Mouse (Mus musculus): Measurements from ENCODE around the gene Hif3a. TPM values are rescaled to one million over a fixed set of nuclear protein-coding genes. Genes with fewer than 3 reads are reported as not detected.
"Not testable (repeated sequence)": the region's sequence is repeated elsewhere in the genome, so short reads cannot be mapped to it uniquely, and the experiment has no call there.

Gene Hif3a
- polyA plus RNA-seq, 1 experiment from 2014 or later: 43.3 TPM

- Histone ChIP-seq H3K4me3 (ENCODE audit: low read depth, low read length) (no peak overlapping the region), H3K4me2 (ENCODE audit: low read depth, low read length) (no peak overlapping the region), H3K27me3 (ENCODE audit: control insufficient read depth, insufficient read depth, low read depth, low read length) (no peaks in the 10 kb centered on the region), H3K4me1 (ENCODE audit: control insufficient read depth, low read depth, low read length) (peaks cover 7% of the 10 kb centered on the region), H3K9ac (ENCODE audit: low read depth, low read length) (no peak overlapping the region), H3K9me3 (replicated peaks; ENCODE audit: control insufficient read depth, low read length) (no peaks in the 10 kb centered on the region; the same call in 1 of the 2 replicates), H3K27ac (ENCODE audit: low read length) (peak overlapping the region; percentile 90; the same call in 1 of the 2 replicates), H3K36me3 (ENCODE audit: control insufficient read depth, insufficient read depth) (no peaks in the 10 kb centered on the region)
- 49% methylated on average over 5 of the region's 5 CpGs for WGBS (ENCODE audit: insufficient replicate concordance)
- ATAC-seq (ENCODE audit: low read depth): no peak
These were observed 11.3 kb upstream of the Hif3a start for GRCm38 (mm10) chr7:17073513-17073903.

GRCm38 (mm10) chr7:17067651-17068050, 5.4 kb upstream of the Hif3a start:
- not testable (repeated sequence) for H3K4me2 ChIP-seq (ENCODE audit: low read depth, low read length); ATAC-seq (ENCODE audit: low read depth); H3K9ac ChIP-seq (ENCODE audit: low read depth, low read length); H3K9me3 ChIP-seq (replicated peaks; ENCODE audit: control insufficient read depth, low read length); H3K27ac ChIP-seq (ENCODE audit: low read length); H3K36me3 ChIP-seq (ENCODE audit: control insufficient read depth, insufficient read depth); H3K4me3 ChIP-seq (ENCODE audit: low read depth, low read length); H3K27me3 ChIP-seq (ENCODE audit: control insufficient read depth, insufficient read depth, low read depth, low read length)
- peaks cover 22% of the 10 kb centered on the region for H3K4me1 ChIP-seq (ENCODE audit: control insufficient read depth, low read depth, low read length)
- WGBS (ENCODE audit: insufficient replicate concordance): 50% methylated on average over 5 of the region's 5 CpGs

- no peak overlapping the region for H3K4me2 ChIP-seq (ENCODE audit: low read depth, low read length)
- H3K4me1 ChIP-seq (ENCODE audit: control insufficient read depth, low read depth, low read length): peaks cover 28% of the 10 kb centered on the region
- no peak overlapping the region for H3K9ac ChIP-seq (ENCODE audit: low read depth, low read length)
- no peak overlapping the region for H3K4me3 ChIP-seq (ENCODE audit: low read depth, low read length)
- H3K9me3 ChIP-seq (replicated peaks; ENCODE audit: control insufficient read depth, low read length): no peaks in the 10 kb centered on the region
- no peaks in the 10 kb centered on the region for H3K36me3 ChIP-seq (ENCODE audit: control insufficient read depth, insufficient read depth)
- no peak for ATAC-seq (ENCODE audit: low read depth)
- no peak overlapping the region for H3K27ac ChIP-seq (ENCODE audit: low read length)
- H3K27me3 ChIP-seq (ENCODE audit: control insufficient read depth, insufficient read depth, low read depth, low read length): no peaks in the 10 kb centered on the region
These were observed 4.8 kb upstream of the Hif3a start for GRCm38 (mm10) chr7:17067000-17067399.

- ATAC-seq (ENCODE audit: low read depth): no peak
- Histone ChIP-seq H3K4me2 (ENCODE audit: low read depth, low read length) (no peak overlapping the region), H3K4me1 (ENCODE audit: control insufficient read depth, low read depth, low read length) (peaks cover 34% of the 10 kb centered on the region), H3K9me3 (replicated peaks; ENCODE audit: control insufficient read depth, low read length) (no peaks in the 10 kb centered on the region), H3K4me3 (ENCODE audit: low read depth, low read length) (no peak overlapping the region), H3K36me3 (ENCODE audit: control insufficient read depth, insufficient read depth) (no peaks in the 10 kb centered on the region), H3K27ac (ENCODE audit: low read length) (no peak overlapping the region), H3K9ac (ENCODE audit: low read depth, low read length) (no peak overlapping the region), H3K27me3 (ENCODE audit: control insufficient read depth, insufficient read depth, low read depth, low read length) (no peaks in the 10 kb centered on the region)
- 2% methylated on average over 2 of the region's 2 CpGs for WGBS (ENCODE audit: insufficient replicate concordance)
These were observed 4.2 kb upstream of the Hif3a start for GRCm38 (mm10) chr7:17066412-17066811.

- ATAC-seq (ENCODE audit: low read depth): no peak
- H3K9ac ChIP-seq (ENCODE audit: low read depth, low read length): no peak overlapping the region
These were observed 3.4 kb upstream of the Hif3a start for GRCm38 (mm10) chr7:17065620-17066019.

GRCm38 (mm10) chr7:17062845-17063244, 618 bp upstream of the Hif3a start:
- no peaks in the 10 kb centered on the region for H3K27me3 ChIP-seq (ENCODE audit: control insufficient read depth, insufficient read depth, low read depth, low read length)
- H3K9me3 ChIP-seq (replicated peaks; ENCODE audit: control insufficient read depth, low read length): no peaks in the 10 kb centered on the region
- peak overlapping the region; percentile 73 for H3K4me2 ChIP-seq (ENCODE audit: low read depth, low read length)
- 6% methylated on average over 11 of the region's 11 CpGs for WGBS (ENCODE audit: insufficient replicate concordance)
- peak overlapping the region; percentile 48; the same call in 1 of the 2 replicates for H3K9ac ChIP-seq (ENCODE audit: low read depth, low read length)
- H3K36me3 ChIP-seq (ENCODE audit: control insufficient read depth, insufficient read depth): no peaks in the 10 kb centered on the region
- H3K4me1 ChIP-seq (ENCODE audit: control insufficient read depth, low read depth, low read length): peaks cover 68% of the 10 kb centered on the region
- H3K27ac ChIP-seq (ENCODE audit: low read length): peak overlapping the region; percentile 72
- H3K4me3 ChIP-seq (ENCODE audit: low read depth, low read length): peak overlapping the region; percentile 62
- ATAC-seq (ENCODE audit: low read depth): peak; percentile 4

More at GRCm38 (mm10) chr7:17065620-17066019, 3.4 kb upstream of the Hif3a start:
- Histone ChIP-seq H3K27ac (ENCODE audit: low read length) (no peak overlapping the region), H3K4me2 (ENCODE audit: low read depth, low read length) (no peak overlapping the region), H3K27me3 (ENCODE audit: control insufficient read depth, insufficient read depth, low read depth, low read length) (no peaks in the 10 kb centered on the region), H3K9me3 (replicated peaks; ENCODE audit: control insufficient read depth, low read length) (no peaks in the 10 kb centered on the region), H3K4me1 (ENCODE audit: control insufficient read depth, low read depth, low read length) (peaks cover 42% of the 10 kb centered on the region), H3K4me3 (ENCODE audit: low read depth, low read length) (no peak overlapping the region), H3K36me3 (ENCODE audit: control insufficient read depth, insufficient read depth) (no peaks in the 10 kb centered on the region)
- WGBS (ENCODE audit: insufficient replicate concordance): 51% methylated on average over 9 of the region's 9 CpGs

- peak overlapping the region; percentile 98 for H3K27ac ChIP-seq (ENCODE audit: low read length)
- 46% methylated on average over 21 of the region's 22 CpGs for WGBS (ENCODE audit: insufficient replicate concordance)
- peaks cover 77% of the 10 kb centered on the region for H3K4me1 ChIP-seq (ENCODE audit: control insufficient read depth, low read depth, low read length)
- peak overlapping the region; percentile 73 for H3K4me2 ChIP-seq (ENCODE audit: low read depth, low read length)
- H3K36me3 ChIP-seq (ENCODE audit: control insufficient read depth, insufficient read depth): no peaks in the 10 kb centered on the region
- no peaks in the 10 kb centered on the region for H3K9me3 ChIP-seq (replicated peaks; ENCODE audit: control insufficient read depth, low read length)
- peak overlapping the region; percentile 62 for H3K4me3 ChIP-seq (ENCODE audit: low read depth, low read length)
- no peak for ATAC-seq (ENCODE audit: low read depth)
- peak overlapping the region; percentile 77 for H3K9ac ChIP-seq (ENCODE audit: low read depth, low read length)
- no peaks in the 10 kb centered on the region for H3K27me3 ChIP-seq (ENCODE audit: control insufficient read depth, insufficient read depth, low read depth, low read length)
These were observed 1.2 kb downstream of the Hif3a start for GRCm38 (mm10) chr7:17060782-17061605.

- Histone ChIP-seq H3K4me3 (ENCODE audit: low read depth, low read length) (peak overlapping the region; percentile 62), H3K9me3 (replicated peaks; ENCODE audit: control insufficient read depth, low read length) (no peaks in the 10 kb centered on the region), H3K36me3 (ENCODE audit: control insufficient read depth, insufficient read depth) (peaks cover 2% of the 10 kb centered on the region; the same call in 1 of the 2 replicates), H3K4me1 (ENCODE audit: control insufficient read depth, low read depth, low read length) (peaks cover 76% of the 10 kb centered on the region), H3K27ac (ENCODE audit: low read length) (peak overlapping the region; percentile 98), H3K9ac (ENCODE audit: low read depth, low read length) (peak overlapping the region; percentile 77), H3K27me3 (ENCODE audit: control insufficient read depth, insufficient read depth, low read depth, low read length) (no peaks in the 10 kb centered on the region), H3K4me2 (ENCODE audit: low read depth, low read length) (peak overlapping the region; percentile 73)
- WGBS (ENCODE audit: insufficient replicate concordance): 17% methylated on average over 9 of the region's 9 CpGs
- ATAC-seq (ENCODE audit: low read depth): peak; percentile 66
These were observed 2.0 kb downstream of the Hif3a start for GRCm38 (mm10) chr7:17060031-17060781.

- Histone ChIP-seq H3K9me3 (replicated peaks; ENCODE audit: control insufficient read depth, low read length) (no peaks in the 10 kb centered on the region), H3K27ac (ENCODE audit: low read length) (peak overlapping the region; percentile 98), H3K4me3 (ENCODE audit: low read depth, low read length) (peak overlapping the region; percentile 62), H3K36me3 (ENCODE audit: control insufficient read depth, insufficient read depth) (peaks cover 9% of the 10 kb centered on the region), H3K9ac (ENCODE audit: low read depth, low read length) (peak overlapping the region; percentile 77), H3K27me3 (ENCODE audit: control insufficient read depth, insufficient read depth, low read depth, low read length) (no peaks in the 10 kb centered on the region), H3K4me1 (ENCODE audit: control insufficient read depth, low read depth, low read length) (peaks cover 83% of the 10 kb centered on the region), H3K4me2 (ENCODE audit: low read depth, low read length) (peak overlapping the region; percentile 73)
- no peak for ATAC-seq (ENCODE audit: low read depth)
- WGBS (ENCODE audit: insufficient replicate concordance): 39% methylated on average over 3 of the region's 3 CpGs
These were observed 2.8 kb downstream of the Hif3a start for GRCm38 (mm10) chr7:17059463-17059844.

Data from liver, embryonic 16.5 days (tissue).